Mouse (Mus musculus) hindbrain, embryonic 14.5 days (tissue): ENCODE results near the gene Ush2a. TPM values are rescaled to one million over a fixed set of nuclear protein-coding genes. Genes with fewer than 3 reads are reported as not detected.

Experiments used
- ATAC-seq: fragments of 200-750 bp; cut with Nextera tagmentation; 2 replicates; pipeline ENCODE4 v1.8.0; 2017; ENCODE audit warnings: moderate number of reproducible peaks, mild to moderate bottlenecking, moderate TSS enrichment, moderate library complexity; ENCODE audit not compliant: low FRiP score
- DNase-seq: peaks from one replicate; pipeline ENCODE4 v3.0.0-alpha.2; 2015; ENCODE audit warnings: low spot score
- H3K27ac ChIP-seq: fragments of 300-500 bp; sonication (generic); 2 replicates; pipeline ENCODE4 v1.5.1; 2014; ENCODE audit warnings: mild to moderate bottlenecking, moderate library complexity
- H3K27me3 ChIP-seq: fragments of 300-500 bp; sonication (generic); 2 replicates; pipeline ENCODE4 v1.6.1; 2014; ENCODE audit warnings: mild to moderate bottlenecking, low read length, mixed read lengths; ENCODE audit not compliant: control insufficient read depth, insufficient read depth
- H3K36me3 ChIP-seq: fragments of 300-500 bp; sonication (generic); replicated peaks from 2 replicates; pipeline ENCODE4 v1.6.1; 2014; ENCODE audit not compliant: control insufficient read depth, insufficient read depth
- H3K4me1 ChIP-seq: fragments of 300-500 bp; sonication (generic); replicated peaks from 2 replicates; pipeline ENCODE4 v1.6.1; 2014; ENCODE audit warnings: antibody characterized with exemption, low read length, mixed read lengths; ENCODE audit not compliant: control insufficient read depth, insufficient read depth
- H3K4me2 ChIP-seq: fragments of 300-500 bp; sonication (generic); replicated peaks from 2 replicates; pipeline ENCODE4 v1.6.1; 2014; ENCODE audit warnings: mild to moderate bottlenecking, moderate library complexity
- H3K4me3 ChIP-seq: fragments of 300-500 bp; sonication (generic); replicated peaks from 2 replicates; pipeline ENCODE4 v1.5.1; 2014; ENCODE audit warnings: mild to moderate bottlenecking, low read length
- H3K9ac ChIP-seq: fragments of 300-500 bp; sonication (generic); 2 replicates; pipeline ENCODE4 v1.6.1; 2014
- H3K9me3 ChIP-seq: fragments of 300-500 bp; sonication (generic); 2 replicates; pipeline ENCODE4 v1.6.1; 2016; ENCODE audit warnings: low read length; ENCODE audit not compliant: control insufficient read depth
- WGBS: fragments of 180-500 bp; shearing (Covaris S2); extraction: QIAGEN DNeasy Blood & Tissue Kit; methylation state at CpG from one replicate; pipeline ENCODE4 v1.1.7; 2014; 5-methylcytosine and 5-hydroxymethylcytosine counted together
- polyA plus RNA-seq: library from polyadenylated mRNA; unstranded; fragments of >200 nt; fragmentation: Nextera tagmentation; extraction: Ambion mirVana; gene quantifications from 2 replicates; pipeline ENCODE4 v1.2.1, GENCODE M21; 2014

The Ush2a gene
- polyA plus RNA-seq, 1 experiment from 2014 or later: 0.36 TPM

- Histone ChIP-seq H3K4me3 (no peak overlapping the region), H3K4me2 (no peak overlapping the region), H3K4me1 (no peaks in the 10 kb centered on the region), H3K36me3 (no peaks in the 10 kb centered on the region), H3K27ac (no peak overlapping the region), H3K9me3 (no peaks in the 10 kb centered on the region), H3K27me3 (no peaks in the 10 kb centered on the region), H3K9ac (no peak overlapping the region)
- DNase-seq: no peak
- no peak for ATAC-seq
- WGBS: 78% methylated on average over 11 of the region's 11 CpGs
Measured at GRCm38 (mm10) chr1:188267127-188267722, 5.4 kb downstream of the Ush2a start.

- no peak for DNase-seq
- Histone ChIP-seq H3K9me3 (no peaks in the 10 kb centered on the region), H3K4me3 (no peak overlapping the region), H3K27me3 (no peaks in the 10 kb centered on the region), H3K4me2 (no peak overlapping the region), H3K36me3 (no peaks in the 10 kb centered on the region), H3K27ac (no peak overlapping the region), H3K4me1 (no peaks in the 10 kb centered on the region), H3K9ac (no peak overlapping the region)
- 52% methylated on average over 6 of the region's 6 CpGs for WGBS
- no peak for ATAC-seq
Measured at GRCm38 (mm10) chr1:188269071-188269470, 7.2 kb downstream of the Ush2a start.

DNA sequence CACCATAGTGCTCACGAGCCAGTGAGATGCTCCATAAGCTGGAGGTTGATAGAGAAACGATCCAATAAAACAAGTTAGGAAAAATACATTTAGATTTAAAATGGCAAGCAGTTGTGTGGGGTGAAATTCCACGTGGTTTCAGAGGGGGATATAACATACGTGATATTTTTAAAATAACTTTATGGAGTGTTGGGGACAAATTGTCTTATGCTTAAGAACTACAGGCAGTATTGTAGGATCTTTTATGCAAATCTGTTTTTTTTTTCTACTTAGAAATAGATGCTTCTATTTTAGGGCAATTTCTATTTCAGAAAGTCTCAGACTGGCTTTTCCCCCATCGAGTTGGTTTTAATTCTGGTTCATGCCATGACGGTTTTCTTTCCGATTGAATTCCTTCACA lies 51.5 kb downstream of the Ush2a start:
- no peaks in the 10 kb centered on the region for H3K9me3 ChIP-seq
- no peak for DNase-seq
- no peaks in the 10 kb centered on the region for H3K4me1 ChIP-seq
- no peaks in the 10 kb centered on the region for H3K36me3 ChIP-seq
- H3K27me3 ChIP-seq: no peaks in the 10 kb centered on the region
- no peak overlapping the region for H3K4me2 ChIP-seq
- no peak overlapping the region for H3K27ac ChIP-seq
- 93% methylated on average over 7 of the region's 7 CpGs for WGBS
- no peak overlapping the region for H3K9ac ChIP-seq
- no peak overlapping the region for H3K4me3 ChIP-seq
- ATAC-seq: no peak

- Histone ChIP-seq H3K9me3 (no peaks in the 10 kb centered on the region), H3K36me3 (no peaks in the 10 kb centered on the region)
- 77% methylated on average over 5 of the region's 5 CpGs for WGBS
Measured at GRCm38 (mm10) chr1:188316574-188316973, 54.8 kb downstream of the Ush2a start.

DNA sequence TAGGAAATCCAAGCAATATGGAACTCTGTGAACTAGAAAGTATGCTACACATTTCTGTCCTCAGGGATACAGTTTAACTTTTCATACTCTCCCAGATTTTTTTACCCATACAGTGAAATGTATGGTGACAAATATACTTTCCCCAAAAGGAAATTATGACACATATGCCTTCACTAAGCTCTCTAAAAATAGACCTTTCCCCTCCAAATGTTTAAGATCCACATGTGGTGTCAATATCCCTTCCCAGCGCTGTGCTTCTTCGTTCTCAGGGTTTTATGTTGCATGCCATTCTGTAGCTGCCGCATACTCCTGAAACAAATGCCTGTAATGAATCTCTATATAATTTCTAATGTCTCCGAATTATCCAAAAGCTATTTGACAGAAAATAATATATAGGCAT lies 58.4 kb downstream of the Ush2a start:
- Histone ChIP-seq H3K4me3 (no peak overlapping the region), H3K36me3 (no peaks in the 10 kb centered on the region), H3K4me1 (no peaks in the 10 kb centered on the region), H3K4me2 (no peak overlapping the region), H3K27me3 (no peaks in the 10 kb centered on the region), H3K27ac (no peak overlapping the region), H3K9me3 (no peaks in the 10 kb centered on the region), H3K9ac (no peak overlapping the region)
- ATAC-seq: no peak
- no peak for DNase-seq
- 80% methylated on average over 4 of the region's 4 CpGs for WGBS

More at GRCm38 (mm10) chr1:188316574-188316973, 54.8 kb downstream of the Ush2a start:
- DNase-seq (no peak), ATAC-seq (no peak)
- H3K4me3 ChIP-seq: no peak overlapping the region
- no peak overlapping the region for H3K27ac ChIP-seq
- no peaks in the 10 kb centered on the region for H3K4me1 ChIP-seq
- H3K9ac ChIP-seq: no peak overlapping the region
- no peaks in the 10 kb centered on the region for H3K27me3 ChIP-seq
- no peak overlapping the region for H3K4me2 ChIP-seq

GRCm38 (mm10) chr1:188321534-188321933 lies 59.7 kb downstream of the Ush2a start:
- H3K4me1 ChIP-seq: no peaks in the 10 kb centered on the region
- H3K9me3 ChIP-seq: no peaks in the 10 kb centered on the region
- H3K27ac ChIP-seq: no peak overlapping the region
- no peaks in the 10 kb centered on the region for H3K36me3 ChIP-seq
- no peak overlapping the region for H3K9ac ChIP-seq
- no peak overlapping the region for H3K4me3 ChIP-seq
- no peak for DNase-seq
- ATAC-seq: no peak
- 87% methylated on average over 7 of the region's 7 CpGs for WGBS
- no peaks in the 10 kb centered on the region for H3K27me3 ChIP-seq
- H3K4me2 ChIP-seq: no peak overlapping the region

DNA sequence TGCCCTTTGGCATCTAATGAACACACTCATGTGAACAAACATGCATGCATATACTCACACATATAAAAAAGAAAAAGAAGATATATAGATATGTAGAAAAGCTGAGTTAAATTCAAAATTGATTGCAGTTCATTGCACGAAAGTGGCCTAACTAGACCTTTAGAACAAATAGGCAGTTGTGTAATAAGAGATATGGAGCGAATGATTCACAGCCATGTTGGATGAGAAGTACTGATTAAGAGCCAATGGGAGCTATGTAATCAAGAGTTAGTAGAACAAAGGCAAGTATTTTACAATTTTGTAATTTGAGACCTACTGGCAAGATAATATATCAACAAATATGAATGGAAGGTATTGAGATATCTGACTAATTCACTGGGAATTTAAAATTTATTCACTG lies 68.6 kb downstream of the Ush2a start:
- Histone ChIP-seq H3K9me3 (no peaks in the 10 kb centered on the region), H3K4me3 (no peak overlapping the region), H3K4me2 (no peak overlapping the region), H3K36me3 (no peaks in the 10 kb centered on the region), H3K27me3 (no peaks in the 10 kb centered on the region), H3K4me1 (no peaks in the 10 kb centered on the region), H3K27ac (no peak overlapping the region), H3K9ac (no peak overlapping the region)
- 94% methylated on average over 2 of the region's 2 CpGs for WGBS
- DNase-seq: no peak
- ATAC-seq: no peak

DNA sequence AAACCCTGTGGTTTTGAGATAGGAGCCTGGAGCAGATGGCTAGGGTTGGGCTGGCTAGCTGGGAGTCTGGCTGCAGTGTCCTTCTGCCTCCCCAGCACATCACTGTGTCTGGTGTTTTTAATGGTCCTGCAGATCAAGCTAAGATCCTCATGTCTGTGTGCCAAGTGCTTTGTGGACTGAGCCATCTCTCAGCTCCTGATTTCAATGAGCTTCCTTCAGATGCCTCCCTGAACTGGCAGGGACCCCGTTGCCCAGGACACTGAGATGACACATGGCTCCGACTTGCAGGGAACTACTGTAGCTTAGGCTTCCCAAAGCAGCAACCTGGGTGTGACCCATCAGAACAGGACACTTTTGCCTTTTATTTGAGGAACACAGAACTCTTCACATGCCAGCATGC lies 72.1 kb downstream of the Ush2a start:
- Histone ChIP-seq H3K27me3 (no peaks in the 10 kb centered on the region), H3K36me3 (no peaks in the 10 kb centered on the region), H3K9me3 (no peaks in the 10 kb centered on the region), H3K4me2 (no peak overlapping the region), H3K4me3 (no peak overlapping the region), H3K4me1 (no peaks in the 10 kb centered on the region), H3K9ac (no peak overlapping the region), H3K27ac (no peak overlapping the region)
- DNase-seq (peak; percentile 37), ATAC-seq (no peak; the same call in 1 of the 2 replicates)
- WGBS: 53% methylated on average over 2 of the region's 2 CpGs

- H3K36me3 ChIP-seq: no peaks in the 10 kb centered on the region
- no peaks in the 10 kb centered on the region for H3K4me1 ChIP-seq
- no peak overlapping the region for H3K4me2 ChIP-seq
- no peak for ATAC-seq
- no peaks in the 10 kb centered on the region for H3K9me3 ChIP-seq
- H3K4me3 ChIP-seq: no peak overlapping the region
- DNase-seq: no peak
- no peak overlapping the region for H3K9ac ChIP-seq
- H3K27me3 ChIP-seq: no peaks in the 10 kb centered on the region
- no peak overlapping the region for H3K27ac ChIP-seq
- WGBS: 72% methylated on average over 2 of the region's 2 CpGs
Measured at GRCm38 (mm10) chr1:188347762-188348161, 85.9 kb downstream of the Ush2a start.

DNA sequence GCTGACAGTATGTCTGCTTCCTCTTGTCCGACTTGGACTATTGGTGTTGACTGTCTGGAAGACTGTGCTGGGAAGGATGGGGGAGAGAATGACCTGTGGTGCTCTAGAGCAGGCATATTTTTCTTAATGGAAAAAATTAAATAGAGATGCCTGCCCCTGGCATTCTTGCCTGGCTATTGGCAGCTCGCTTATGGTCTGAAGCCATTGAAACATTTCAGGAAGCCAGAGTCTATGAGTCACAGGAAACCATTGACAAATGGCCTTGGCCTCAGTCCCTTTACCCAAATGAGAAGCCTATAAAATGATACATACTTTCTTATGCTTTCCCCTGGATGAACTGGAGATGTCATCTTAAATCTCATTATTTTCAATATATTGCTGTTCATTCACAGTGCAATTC lies 92.9 kb downstream of the Ush2a start:
- ATAC-seq (no peak), DNase-seq (no peak)
- no peaks in the 10 kb centered on the region for H3K36me3 ChIP-seq
- H3K4me2 ChIP-seq: no peak overlapping the region
- no peak overlapping the region for H3K4me3 ChIP-seq
- no peaks in the 10 kb centered on the region for H3K27me3 ChIP-seq
- 92% methylated on average over 2 of the region's 2 CpGs for WGBS
- H3K27ac ChIP-seq: no peak overlapping the region
- H3K9ac ChIP-seq: no peak overlapping the region
- H3K9me3 ChIP-seq: no peaks in the 10 kb centered on the region
- no peaks in the 10 kb centered on the region for H3K4me1 ChIP-seq
